Mouse (Mus musculus) Patski (cell line): ENCODE measurements around the gene Pccb. TPM values are rescaled to one million over a fixed set of nuclear protein-coding genes. Genes with fewer than 3 reads are reported as not detected.
A peak's percentile ranks its signal among the peaks of the same experiment; 100 is the strongest.

Experiments
- ATAC-seq: fragments of 100-300 bp; one replicate; pipeline ENCODE4 v1.8.0; 2021
- CTCF ChIA-PET: fragments of 350-600 bp; sonication (Branson Sonifier 250); formaldehyde crosslinking; loops from one replicate; lab custom pipeline; 2022; ENCODE audit warnings: inconsistent platforms; lab: Charles Lee
- POLR2A ChIA-PET: fragments of 350-600 bp; sonication (Branson Sonifier 250); formaldehyde crosslinking; loops from one replicate; lab custom pipeline; 2022; ENCODE audit warnings: antibody characterized with exemption, inconsistent platforms; lab: Charles Lee
- DNase-seq: peaks from one replicate; pipeline ENCODE4 v3.0.0-alpha.2; 2011; ENCODE audit warnings: low read depth, low spot score
- H3K27me3 ChIP-seq: fragments of 371-371 bp; one replicate; pipeline ENCODE4 v1.5.1; 2021
- CTCF ChIP-seq: fragments of 100-300 bp; IDR thresholded peaks from one replicate; pipeline ENCODE4 v1.5.1; 2021
- in situ Hi-C: fragments of 300-500 bp; cut with MboI; formaldehyde crosslinking; loops from 3 replicates; pipeline ENCODE4 v1.11.1; 2018; ENCODE audit warnings: low pct_unique_long_range_greater_than_20kb, mixed read lengths
- polyA plus RNA-seq: library from polyadenylated mRNA; unstranded; gene quantifications from one replicate; pipeline ENCODE4 v1.2.3, GENCODE M21; 2021

The Pccb gene
- polyA plus RNA-seq, 1 experiment from 2014 or later = 70.8 TPM

GRCm38 (mm10) chr9:101017734-101018516 lies 16.8 kb downstream of the Pccb start:
- POLR2A ChIA-PET = no interaction called here
- CTCF ChIA-PET = no interaction called here
- no peak for DNase-seq
- in situ Hi-C loops = no loop called here
- TF ChIP-seq CTCF = no peak
- ATAC-seq = no peak
- H3K27me3 ChIP-seq = no peaks in the 10 kb centered on the region

- no peak for TF ChIP-seq CTCF
- CTCF ChIA-PET = interaction anchor here (0.9 to 1.5 kb wide), 3 partner anchors 10 to 17 kb away, joined by 3 to 4 read pairs (median 3); no protein-coding TSS in a partner anchor
- in situ Hi-C loops = no loop called here
Measured at GRCm38 (mm10) chr9:101015324-101015723, 19.4 kb downstream of the Pccb start.

GRCm38 (mm10) chr9:101012433-101012832 lies 22.3 kb downstream of the Pccb start:
- DNase-seq (no peak), ATAC-seq (no peak)
- CTCF ChIA-PET = interaction anchor here (1.2 to 1.6 kb wide), 2 partner anchors 10 to 12 kb away, joined by 3 read pairs; no protein-coding TSS in a partner anchor
- TF ChIP-seq CTCF = no peak
- POLR2A ChIA-PET = interaction anchor here (1.0 kb wide), 1 partner anchor 99 kb away, joined by 3 read pairs; no protein-coding TSS in a partner anchor
- no peaks in the 10 kb centered on the region for H3K27me3 ChIP-seq
- in situ Hi-C loops = no loop called here

More at GRCm38 (mm10) chr9:101015324-101015723, 19.4 kb downstream of the Pccb start:
- ATAC-seq (no peak), DNase-seq (no peak)
- H3K27me3 ChIP-seq = no peaks in the 10 kb centered on the region
- POLR2A ChIA-PET = no interaction called here

- H3K27me3 ChIP-seq = no peaks in the 10 kb centered on the region
- ATAC-seq (no peak), DNase-seq (no peak)
- ChIA-PET CTCF (no interaction called here), POLR2A (interaction anchor here (0.5 to 0.6 kb wide), 2 partner anchors 121 to 149 kb away, joined by 3 read pairs; no protein-coding TSS in a partner anchor)
- in situ Hi-C loops = loop anchor here (10.0 kb wide), 1 partner anchor 551 kb away; no protein-coding TSS in a partner anchor
- TF ChIP-seq CTCF = no peak
Measured at GRCm38 (mm10) chr9:101005866-101006265, 28.8 kb downstream of the Pccb start.

- TF ChIP-seq CTCF = no peak
- in situ Hi-C loops = loop anchor here (10.0 kb wide), 1 partner anchor 549 kb away; no protein-coding TSS in a partner anchor
- ChIA-PET CTCF (interaction anchor here (0.9 kb wide), 1 partner anchor 53 kb away, joined by 3 read pairs; no protein-coding TSS in a partner anchor), POLR2A (interaction anchor here (0.7 kb wide), 1 partner anchor 479 kb away, joined by 3 read pairs; no protein-coding TSS in a partner anchor)
- no peak for ATAC-seq
- no peaks in the 10 kb centered on the region for H3K27me3 ChIP-seq
- DNase-seq = no peak
Measured at GRCm38 (mm10) chr9:101003302-101003701, 31.4 kb downstream of the Pccb start.

- CTCF ChIA-PET = interaction anchor here (0.9 to 1.3 kb wide), 2 partner anchors 10 to 52 kb away, joined by 3 read pairs; no protein-coding TSS in a partner anchor
- in situ Hi-C loops = loop anchor here (10.0 kb wide), 1 partner anchor 548 kb away; no protein-coding TSS in a partner anchor
- ATAC-seq (no peak), DNase-seq (no peak)
- no peak for TF ChIP-seq CTCF
- POLR2A ChIA-PET = interaction anchor here (0.7 kb wide), 1 partner anchor 478 kb away, joined by 3 read pairs; no protein-coding TSS in a partner anchor
- no peaks in the 10 kb centered on the region for H3K27me3 ChIP-seq
Measured at GRCm38 (mm10) chr9:101002841-101003240, 31.9 kb downstream of the Pccb start.

- DNase-seq (no peak), ATAC-seq (no peak)
- peak; percentile 67 for TF ChIP-seq CTCF
- no peaks in the 10 kb centered on the region for H3K27me3 ChIP-seq
- POLR2A ChIA-PET = no interaction called here
- in situ Hi-C loops = loop anchor here (10.0 kb wide), 1 partner anchor 547 kb away; no protein-coding TSS in a partner anchor
- CTCF ChIA-PET = interaction anchor here (1.3 kb wide), 1 partner anchor 11 kb away, joined by 3 read pairs; no protein-coding TSS in a partner anchor
Measured at GRCm38 (mm10) chr9:101002053-101002452, 32.6 kb downstream of the Pccb start.

GRCm38 (mm10) chr9:100997138-100997537 lies 37.6 kb downstream of the Pccb start:
- CTCF ChIA-PET = no interaction called here

GRCm38 (mm10) chr9:100993937-100994336 lies 40.8 kb downstream of the Pccb start:
- in situ Hi-C loops = no loop called here
- no peak for ATAC-seq
- CTCF ChIA-PET = no interaction called here
- TF ChIP-seq CTCF = no peak
- POLR2A ChIA-PET = no interaction called here
- no peaks in the 10 kb centered on the region for H3K27me3 ChIP-seq
- DNase-seq = no peak

More at GRCm38 (mm10) chr9:100997138-100997537, 37.6 kb downstream of the Pccb start:
- POLR2A ChIA-PET = no interaction called here
- DNase-seq (no peak), ATAC-seq (no peak)
- in situ Hi-C loops = no loop called here
- no peaks in the 10 kb centered on the region for H3K27me3 ChIP-seq
- no peak for TF ChIP-seq CTCF

- in situ Hi-C loops = no loop called here
- ChIA-PET POLR2A (no interaction called here), CTCF (no interaction called here)
- no peak for TF ChIP-seq CTCF
- ATAC-seq (no peak), DNase-seq (no peak)
- no peaks in the 10 kb centered on the region for H3K27me3 ChIP-seq
Measured at GRCm38 (mm10) chr9:100992191-100992590, 42.5 kb downstream of the Pccb start.
